Mouse (Mus musculus): ENCODE data around the gene Krtap4-2. TPM values are rescaled to one million over a fixed set of nuclear protein-coding genes. Genes with fewer than 3 reads are reported as not detected.
"Not testable (repeated sequence)": the region's sequence is repeated elsewhere in the genome, so short reads cannot be mapped to it uniquely, and the experiment has no call there.

The Krtap4-2 gene
- polyA plus RNA-seq, 1 experiment = not detected

GRCm38 (mm10) chr11:99620335-99620734 is 14.5 kb downstream of the Krtap4-2 start, which contains the start of gene Gm11562:
TSS of gene Gm11562 (minus strand) at chr11:99620435.
- Histone ChIP-seq H3K4me3 (ENCODE audit: insufficient read depth, low read depth, low read length) (no peak within 1 kb of the TSS), H3K27ac (replicated peaks; ENCODE audit: low read depth, low read length) (no peak within 1 kb of the TSS), H3K4me1 (ENCODE audit: control insufficient read depth, insufficient read depth, insufficient read length, low read length) (no peaks in the 10 kb centered on the region)

DNA sequence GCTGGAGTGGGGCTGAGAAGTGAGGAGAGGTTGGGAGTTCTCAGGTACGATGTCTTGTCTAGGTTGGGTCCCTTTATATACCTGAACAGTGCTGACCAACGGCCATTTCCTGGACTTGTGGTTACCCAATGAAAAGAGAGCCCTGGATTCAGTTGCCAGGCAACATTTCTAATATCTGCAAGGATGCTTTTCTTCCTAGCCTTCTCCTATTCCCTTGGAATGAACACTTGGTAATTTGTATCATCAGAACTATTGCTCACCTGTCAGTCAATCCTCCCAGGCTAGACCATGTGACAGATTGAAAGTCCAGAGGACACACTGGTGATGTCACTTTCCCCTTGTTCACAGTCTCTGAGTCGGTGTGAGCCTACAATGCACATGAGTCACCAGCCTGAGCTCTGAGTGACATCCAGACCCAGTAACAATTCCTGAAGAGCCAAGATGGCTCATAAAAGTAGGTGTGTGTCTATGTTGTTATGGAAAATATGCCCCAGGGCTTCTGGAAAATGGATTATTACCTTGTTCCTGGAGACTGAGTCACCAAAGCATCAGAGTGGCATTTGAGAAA is 20.0 kb downstream of the Krtap4-2 start, which contains the start of gene Krtap2-4:
Gene Krtap2-4, minus strand, starts transcription at position 51 of the 568 bp plus-strand sequence.
- H3K4me1 ChIP-seq (ENCODE audit: control insufficient read depth, insufficient read depth, insufficient read length, low read length) = no peaks in the 10 kb centered on the region
- H3K27ac ChIP-seq (replicated peaks; ENCODE audit: low read depth, low read length) = no peak within 1 kb of the TSS
- no peak within 1 kb of the TSS for H3K4me3 ChIP-seq (ENCODE audit: insufficient read depth, low read depth, low read length)

DNA sequence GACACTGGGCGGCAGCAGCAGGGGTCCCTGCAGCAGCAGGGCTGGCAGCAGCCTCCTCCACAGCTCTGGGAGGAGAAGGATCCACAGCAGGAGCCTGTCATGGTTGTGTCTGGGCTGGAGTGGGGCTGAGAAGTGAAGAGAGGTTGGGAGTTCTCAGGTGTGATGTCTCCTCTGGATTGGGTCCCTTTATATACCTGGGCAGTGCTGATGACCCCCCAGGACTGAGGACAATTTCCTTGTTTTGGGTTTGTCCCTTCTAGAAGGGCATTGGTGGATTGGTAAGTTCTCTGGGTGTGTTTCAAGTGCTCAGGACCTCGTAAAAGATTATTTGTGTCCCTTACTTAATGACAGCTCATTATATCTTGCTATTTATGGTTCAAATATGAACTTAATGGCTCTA is 24.8 kb downstream of the Krtap4-2 start, which contains the start of gene Gm11937:
Gene Gm11937, minus strand, starts transcription at position 101 of the 400 bp plus-strand sequence.
- not testable (repeated sequence) for H3K4me3 ChIP-seq (ENCODE audit: insufficient read depth, low read depth, low read length); H3K4me1 ChIP-seq (ENCODE audit: control insufficient read depth, insufficient read depth, insufficient read length, low read length); H3K27ac ChIP-seq (replicated peaks; ENCODE audit: low read depth, low read length)

DNA sequence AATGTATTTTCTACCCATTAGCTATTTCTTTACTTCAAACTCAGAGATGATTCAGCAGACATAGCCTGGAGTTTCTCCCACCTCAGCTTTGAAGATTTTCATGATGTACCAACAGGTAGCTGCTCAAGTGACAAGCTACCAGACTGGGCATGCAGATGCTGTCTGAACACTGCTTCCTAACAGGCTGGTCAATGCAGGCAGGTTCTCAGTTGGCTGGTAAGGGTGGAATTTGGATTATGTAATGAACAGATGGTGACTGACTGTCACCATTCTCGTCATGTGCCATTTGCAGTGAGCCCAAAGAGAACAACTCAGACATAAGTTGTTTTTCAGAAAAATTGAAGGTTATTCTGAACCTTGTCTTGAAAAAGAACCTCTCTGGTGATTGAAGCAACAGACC is 25.8 kb downstream of the Krtap4-2 start:
- Histone ChIP-seq H3K4me3 (ENCODE audit: insufficient read depth, low read depth, low read length) (no peak overlapping the region), H3K4me1 (ENCODE audit: control insufficient read depth, insufficient read depth, insufficient read length, low read length) (no peaks in the 10 kb centered on the region), H3K27ac (replicated peaks; ENCODE audit: low read depth, low read length) (no peak overlapping the region)

- not testable (repeated sequence) for H3K27ac ChIP-seq (replicated peaks; ENCODE audit: low read depth, low read length); H3K4me1 ChIP-seq (ENCODE audit: control insufficient read depth, insufficient read depth, insufficient read length, low read length); H3K4me3 ChIP-seq (ENCODE audit: insufficient read depth, low read depth, low read length)
Measured at GRCm38 (mm10) chr11:99603208-99603607, 31.7 kb downstream of the Krtap4-2 start, which contains the start of gene Gm11938. TSS of gene Gm11938 (minus strand) at chr11:99603308.

DNA sequence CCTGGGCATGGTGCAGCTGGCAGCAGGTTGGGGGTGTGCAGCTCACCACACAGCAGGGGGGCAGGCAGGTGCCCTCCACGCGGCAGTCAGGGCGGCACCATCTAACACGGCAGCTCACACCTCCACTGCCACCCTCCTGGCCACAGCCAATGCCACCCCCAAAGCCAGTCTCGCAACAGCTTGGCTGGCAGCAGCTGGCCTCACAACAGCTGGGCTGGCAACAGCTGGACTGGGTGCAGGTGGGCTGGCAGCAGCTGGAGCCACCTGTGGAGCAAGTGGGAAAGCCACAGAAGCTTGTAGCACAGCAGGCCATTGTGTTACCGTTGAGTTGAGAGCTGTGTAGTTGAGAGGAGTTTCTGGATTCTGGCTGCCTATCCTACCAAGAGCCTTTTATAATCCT is 37.1 kb downstream of the Krtap4-2 start, which contains the start of gene Krtap9-3:
Gene Krtap9-3, minus strand, starts transcription at position 364 of the 400 bp plus-strand sequence.
- not testable (repeated sequence) for H3K4me1 ChIP-seq (ENCODE audit: control insufficient read depth, insufficient read depth, insufficient read length, low read length); H3K27ac ChIP-seq (replicated peaks; ENCODE audit: low read depth, low read length); H3K4me3 ChIP-seq (ENCODE audit: insufficient read depth, low read depth, low read length)

- Histone ChIP-seq H3K4me1 (ENCODE audit: control insufficient read depth, insufficient read depth, insufficient read length, low read length) (no peaks in the 10 kb centered on the region), H3K4me3 (ENCODE audit: insufficient read depth, low read depth, low read length) (no peak within 1 kb of the TSS), H3K27ac (replicated peaks; ENCODE audit: low read depth, low read length) (no peak within 1 kb of the TSS)
Measured at GRCm38 (mm10) chr11:99590981-99591380, 43.9 kb downstream of the Krtap4-2 start, which contains the start of gene Krtap1-3. TSS of gene Krtap1-3 (minus strand) at chr11:99591339.

DNA sequence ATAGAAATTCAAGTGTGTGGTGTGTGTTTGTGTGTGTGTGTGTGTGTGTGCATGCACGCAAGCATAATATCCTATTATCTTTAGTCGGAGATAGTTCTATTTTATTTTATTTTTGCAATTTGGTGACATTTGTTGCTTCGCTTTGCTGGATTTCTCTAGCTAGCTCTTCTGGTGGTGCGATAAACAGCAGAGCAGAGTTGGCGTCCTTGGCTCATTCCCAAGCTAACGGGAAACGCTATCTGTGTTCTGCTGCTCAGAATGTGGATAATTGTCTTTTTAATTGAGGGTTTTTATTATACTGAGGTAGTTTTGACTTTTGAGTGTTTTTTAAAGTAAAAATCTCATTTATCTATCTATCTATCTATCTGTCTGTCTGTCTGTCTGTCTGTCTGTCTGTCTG is 49.8 kb downstream of the Krtap4-2 start:
- H3K27ac ChIP-seq (replicated peaks; ENCODE audit: low read depth, low read length) = no peak overlapping the region
- H3K4me3 ChIP-seq (ENCODE audit: insufficient read depth, low read depth, low read length) = no peak overlapping the region
- H3K4me1 ChIP-seq (ENCODE audit: control insufficient read depth, insufficient read depth, insufficient read length, low read length) = no peaks in the 10 kb centered on the region

Other genes with a start within 250 kb of the Krtap4-2 start
- gene Krt10, start 245.7 kb downstream of the Krtap4-2 start, polyA plus RNA-seq (2012; ENCODE audit: insufficient read depth, insufficient read length, missing spikeins) = 19.3 and 23.2 TPM in 2 replicates
- gene Krt12, start 212.8 kb downstream of the Krtap4-2 start, polyA plus RNA-seq (2012; ENCODE audit: insufficient read depth, insufficient read length, missing spikeins) = not detected in 2 replicates
- not detected in 2 replicates for gene Krt20, start 196.9 kb downstream of the Krtap4-2 start, polyA plus RNA-seq (2012; ENCODE audit: insufficient read depth, insufficient read length, missing spikeins)
- gene Krt23, start 141.9 kb downstream of the Krtap4-2 start, polyA plus RNA-seq (2012; ENCODE audit: insufficient read depth, insufficient read length, missing spikeins) = not detected in 2 replicates
- not detected in 2 replicates for gene Krt39, start 113.7 kb downstream of the Krtap4-2 start, polyA plus RNA-seq (2012; ENCODE audit: insufficient read depth, insufficient read length, missing spikeins)
- not detected in 2 replicates for gene Krt40, start 91.9 kb downstream of the Krtap4-2 start, polyA plus RNA-seq (2012; ENCODE audit: insufficient read depth, insufficient read length, missing spikeins)
- not detected in 2 replicates for gene Krtap3-3, start 84.2 kb downstream of the Krtap4-2 start, polyA plus RNA-seq (2012; ENCODE audit: insufficient read depth, insufficient read length, missing spikeins)
- gene Krtap3-2, start 78.2 kb downstream of the Krtap4-2 start, polyA plus RNA-seq (2012; ENCODE audit: insufficient read depth, insufficient read length, missing spikeins) = not detected in 2 replicates
- not detected in 2 replicates for gene Gm11939, start 75.6 kb downstream of the Krtap4-2 start, polyA plus RNA-seq (2012; ENCODE audit: insufficient read depth, insufficient read length, missing spikeins)
- not detected in 2 replicates for gene Krtap3-1, start 68.5 kb downstream of the Krtap4-2 start, polyA plus RNA-seq (2012; ENCODE audit: insufficient read depth, insufficient read length, missing spikeins)
- gene Krtap1-5, start 54.1 kb downstream of the Krtap4-2 start, polyA plus RNA-seq (2012; ENCODE audit: insufficient read depth, insufficient read length, missing spikeins) = not detected in 2 replicates
- not detected in 2 replicates for gene Krtap1-4, start 51.4 kb downstream of the Krtap4-2 start, polyA plus RNA-seq (2012; ENCODE audit: insufficient read depth, insufficient read length, missing spikeins)
- not detected in 2 replicates for gene Krtap1-3, start 43.7 kb downstream of the Krtap4-2 start, polyA plus RNA-seq (2012; ENCODE audit: insufficient read depth, insufficient read length, missing spikeins)
- not detected in 2 replicates for gene Krtap9-3, start 37.0 kb downstream of the Krtap4-2 start, polyA plus RNA-seq (2012; ENCODE audit: insufficient read depth, insufficient read length, missing spikeins)
- gene Gm11938, start 31.8 kb downstream of the Krtap4-2 start, polyA plus RNA-seq (2012; ENCODE audit: insufficient read depth, insufficient read length, missing spikeins) = not detected in 2 replicates
- gene Gm11937, start 24.9 kb downstream of the Krtap4-2 start, polyA plus RNA-seq (2012; ENCODE audit: insufficient read depth, insufficient read length, missing spikeins) = not detected in 2 replicates
- gene Krtap2-4, start 20.2 kb downstream of the Krtap4-2 start, polyA plus RNA-seq (2012; ENCODE audit: insufficient read depth, insufficient read length, missing spikeins) = not detected in 2 replicates
- not detected in 2 replicates for gene Gm11562, start 14.6 kb downstream of the Krtap4-2 start, polyA plus RNA-seq (2012; ENCODE audit: insufficient read depth, insufficient read length, missing spikeins)
- gene Krtap4-1, start 6.8 kb downstream of the Krtap4-2 start, polyA plus RNA-seq (2012; ENCODE audit: insufficient read depth, insufficient read length, missing spikeins) = not detected in 2 replicates
- not detected in 2 replicates for gene Krtap4-7, start 9.0 kb upstream of the Krtap4-2 start, polyA plus RNA-seq (2012; ENCODE audit: insufficient read depth, insufficient read length, missing spikeins)
- not detected in 2 replicates for gene Gm11555, start 15.2 kb upstream of the Krtap4-2 start, polyA plus RNA-seq (2012; ENCODE audit: insufficient read depth, insufficient read length, missing spikeins)
- gene Gm11563, start 23.9 kb upstream of the Krtap4-2 start, polyA plus RNA-seq (2012; ENCODE audit: insufficient read depth, insufficient read length, missing spikeins) = not detected in 2 replicates
- not detected in 2 replicates for gene Krtap4-6, start 30.9 kb upstream of the Krtap4-2 start, polyA plus RNA-seq (2012; ENCODE audit: insufficient read depth, insufficient read length, missing spikeins)
- not detected in 2 replicates for gene Gm14190, start 55.7 kb upstream of the Krtap4-2 start, polyA plus RNA-seq (2012; ENCODE audit: insufficient read depth, insufficient read length, missing spikeins)
- not detected in 2 replicates for gene Gm14180, start 99.2 kb upstream of the Krtap4-2 start, polyA plus RNA-seq (2012; ENCODE audit: insufficient read depth, insufficient read length, missing spikeins)
- not detected in 2 replicates for gene Gm11595, start 137.8 kb upstream of the Krtap4-2 start, polyA plus RNA-seq (2012; ENCODE audit: insufficient read depth, insufficient read length, missing spikeins)
- gene Krtap4-8, start 145.6 kb upstream of the Krtap4-2 start, polyA plus RNA-seq (2012; ENCODE audit: insufficient read depth, insufficient read length, missing spikeins) = not detected in 2 replicates
- not detected in 2 replicates for gene Krtap4-9, start 150.1 kb upstream of the Krtap4-2 start, polyA plus RNA-seq (2012; ENCODE audit: insufficient read depth, insufficient read length, missing spikeins)
- gene Gm11596, start 158.4 kb upstream of the Krtap4-2 start, polyA plus RNA-seq (2012; ENCODE audit: insufficient read depth, insufficient read length, missing spikeins) = not detected in 2 replicates
- gene Gm11569, start 163.8 kb upstream of the Krtap4-2 start, polyA plus RNA-seq (2012; ENCODE audit: insufficient read depth, insufficient read length, missing spikeins) = not detected in 2 replicates
- gene Gm11554, start 169.4 kb upstream of the Krtap4-2 start, polyA plus RNA-seq (2012; ENCODE audit: insufficient read depth, insufficient read length, missing spikeins) = not detected in 2 replicates
- gene Krtap4-13, start 174.8 kb upstream of the Krtap4-2 start, polyA plus RNA-seq (2012; ENCODE audit: insufficient read depth, insufficient read length, missing spikeins) = not detected in 2 replicates
- gene Gm11564, start 180.6 kb upstream of the Krtap4-2 start, polyA plus RNA-seq (2012; ENCODE audit: insufficient read depth, insufficient read length, missing spikeins) = not detected in 2 replicates
- not detected in 2 replicates for gene 2300003K06Rik, start 203.0 kb upstream of the Krtap4-2 start, polyA plus RNA-seq (2012; ENCODE audit: insufficient read depth, insufficient read length, missing spikeins)
- gene Krtap4-16, start 216.5 kb upstream of the Krtap4-2 start, polyA plus RNA-seq (2012; ENCODE audit: insufficient read depth, insufficient read length, missing spikeins) = not detected in 2 replicates
- gene Gm11568, start 222.8 kb upstream of the Krtap4-2 start, polyA plus RNA-seq (2012; ENCODE audit: insufficient read depth, insufficient read length, missing spikeins) = not detected in 2 replicates
- not detected in 2 replicates for gene Gm11559, start 229.4 kb upstream of the Krtap4-2 start, polyA plus RNA-seq (2012; ENCODE audit: insufficient read depth, insufficient read length, missing spikeins)
- not detected in 2 replicates for gene Krtap9-1, start 238.3 kb upstream of the Krtap4-2 start, polyA plus RNA-seq (2012; ENCODE audit: insufficient read depth, insufficient read length, missing spikeins)
- not detected in 2 replicates for gene Gm11567, start 244.1 kb upstream of the Krtap4-2 start, polyA plus RNA-seq (2012; ENCODE audit: insufficient read depth, insufficient read length, missing spikeins)

Measured in brown adipose tissue, adult 24 weeks (tissue).